Mouse (Mus musculus): Measurements from ENCODE around the gene Lrig2. TPM values are rescaled to one million over a fixed set of nuclear protein-coding genes. Genes with fewer than 3 reads are reported as not detected.

Gene Lrig2
- polyA plus RNA-seq, 1 experiment from 2014 or later, result 6.4 TPM

- Histone ChIP-seq H3K4me1 (replicated peaks; ENCODE audit: control insufficient read depth, insufficient read depth, low read length) (no peaks in the 10 kb centered on the region), H3K4me3 (ENCODE audit: low read depth, low read length) (no peak overlapping the region), H3K27ac (ENCODE audit: low read depth, low read length) (no peak overlapping the region), H3K9ac (ENCODE audit: low read depth, low read length) (no peak overlapping the region), H3K4me2 (replicated peaks; ENCODE audit: low read depth) (no peak overlapping the region), H3K9me3 (ENCODE audit: control insufficient read depth) (no peaks in the 10 kb centered on the region), H3K36me3 (ENCODE audit: control insufficient read depth, insufficient read depth) (peaks cover 44% of the 10 kb centered on the region), H3K27me3 (replicated peaks; ENCODE audit: control insufficient read depth, insufficient read depth, low read length) (no peaks in the 10 kb centered on the region)
- TF ChIP-seq CTCF (IDR thresholded peaks at IDR 0.05; ENCODE audit: low read depth), result no peak
- 82% methylated on average over 10 of the region's 10 CpGs for WGBS
- ATAC-seq, result no peak
Measured at GRCm38 (mm10) chr3:104455506-104456275, 56.0 kb downstream of the Lrig2 start.

GRCm38 (mm10) chr3:104447240-104447639 lies 64.5 kb downstream of the Lrig2 start:
- no peak for TF ChIP-seq CTCF (IDR thresholded peaks at IDR 0.05; ENCODE audit: low read depth)
- 78% methylated on average over 2 of the region's 2 CpGs for WGBS
- Histone ChIP-seq H3K4me2 (replicated peaks; ENCODE audit: low read depth) (no peak overlapping the region), H3K27me3 (replicated peaks; ENCODE audit: control insufficient read depth, insufficient read depth, low read length) (no peaks in the 10 kb centered on the region), H3K36me3 (ENCODE audit: control insufficient read depth, insufficient read depth) (no peaks in the 10 kb centered on the region), H3K9ac (ENCODE audit: low read depth, low read length) (no peak overlapping the region), H3K4me3 (ENCODE audit: low read depth, low read length) (no peak overlapping the region), H3K4me1 (replicated peaks; ENCODE audit: control insufficient read depth, insufficient read depth, low read length) (no peaks in the 10 kb centered on the region), H3K9me3 (ENCODE audit: control insufficient read depth) (no peaks in the 10 kb centered on the region), H3K27ac (ENCODE audit: low read depth, low read length) (no peak overlapping the region)
- ATAC-seq, result no peak

GRCm38 (mm10) chr3:104446689-104447088 lies 65.0 kb downstream of the Lrig2 start:
- no peak overlapping the region for H3K4me3 ChIP-seq (ENCODE audit: low read depth, low read length)
- no peak overlapping the region for H3K9ac ChIP-seq (ENCODE audit: low read depth, low read length)
- TF ChIP-seq CTCF (IDR thresholded peaks at IDR 0.05; ENCODE audit: low read depth), result no peak
- H3K27ac ChIP-seq (ENCODE audit: low read depth, low read length), result no peak overlapping the region
- ATAC-seq, result no peak
- H3K36me3 ChIP-seq (ENCODE audit: control insufficient read depth, insufficient read depth), result no peaks in the 10 kb centered on the region
- no peaks in the 10 kb centered on the region for H3K9me3 ChIP-seq (ENCODE audit: control insufficient read depth)
- H3K4me1 ChIP-seq (replicated peaks; ENCODE audit: control insufficient read depth, insufficient read depth, low read length), result peaks cover 2% of the 10 kb centered on the region; the same call in 1 of the 2 replicates
- 85% methylated on average over 6 of the region's 6 CpGs for WGBS
- H3K27me3 ChIP-seq (replicated peaks; ENCODE audit: control insufficient read depth, insufficient read depth, low read length), result no peaks in the 10 kb centered on the region
- no peak overlapping the region for H3K4me2 ChIP-seq (replicated peaks; ENCODE audit: low read depth)

- peak; percentile 26 for TF ChIP-seq CTCF (IDR thresholded peaks at IDR 0.05; ENCODE audit: low read depth)
- no peaks in the 10 kb centered on the region for H3K27me3 ChIP-seq (replicated peaks; ENCODE audit: control insufficient read depth, insufficient read depth, low read length)
- peaks cover 4% of the 10 kb centered on the region; the same call in 1 of the 2 replicates for H3K4me1 ChIP-seq (replicated peaks; ENCODE audit: control insufficient read depth, insufficient read depth, low read length)
- no peak overlapping the region for H3K9ac ChIP-seq (ENCODE audit: low read depth, low read length)
- H3K4me3 ChIP-seq (ENCODE audit: low read depth, low read length), result no peak overlapping the region
- H3K4me2 ChIP-seq (replicated peaks; ENCODE audit: low read depth), result no peak overlapping the region
- no peaks in the 10 kb centered on the region for H3K9me3 ChIP-seq (ENCODE audit: control insufficient read depth)
- 48% methylated on average over 6 of the region's 6 CpGs for WGBS
- H3K36me3 ChIP-seq (ENCODE audit: control insufficient read depth, insufficient read depth), result no peaks in the 10 kb centered on the region
- no peak for ATAC-seq
- H3K27ac ChIP-seq (ENCODE audit: low read depth, low read length), result no peak overlapping the region
Measured at GRCm38 (mm10) chr3:104445576-104445975, 66.1 kb downstream of the Lrig2 start.

- Histone ChIP-seq H3K27ac (ENCODE audit: low read depth, low read length) (no peak overlapping the region), H3K9me3 (ENCODE audit: control insufficient read depth) (no peaks in the 10 kb centered on the region), H3K27me3 (replicated peaks; ENCODE audit: control insufficient read depth, insufficient read depth, low read length) (no peaks in the 10 kb centered on the region), H3K36me3 (ENCODE audit: control insufficient read depth, insufficient read depth) (no peaks in the 10 kb centered on the region), H3K4me1 (replicated peaks; ENCODE audit: control insufficient read depth, insufficient read depth, low read length) (peaks cover 4% of the 10 kb centered on the region; the same call in 1 of the 2 replicates), H3K4me2 (replicated peaks; ENCODE audit: low read depth) (no peak overlapping the region), H3K9ac (ENCODE audit: low read depth, low read length) (no peak overlapping the region), H3K4me3 (ENCODE audit: low read depth, low read length) (no peak overlapping the region)
- no peak for ATAC-seq
- 67% methylated on average over 3 of the region's 3 CpGs for WGBS
- no peak for TF ChIP-seq CTCF (IDR thresholded peaks at IDR 0.05; ENCODE audit: low read depth)
Measured at GRCm38 (mm10) chr3:104444946-104445460, 66.7 kb downstream of the Lrig2 start.

GRCm38 (mm10) chr3:104444082-104444481 lies 67.6 kb downstream of the Lrig2 start:
- ATAC-seq, result no peak
- no peak overlapping the region for H3K4me3 ChIP-seq (ENCODE audit: low read depth, low read length)
- H3K27ac ChIP-seq (ENCODE audit: low read depth, low read length), result no peak overlapping the region
- H3K9me3 ChIP-seq (ENCODE audit: control insufficient read depth), result no peaks in the 10 kb centered on the region
- 90% methylated on average over 3 of the region's 3 CpGs for WGBS
- no peak overlapping the region for H3K9ac ChIP-seq (ENCODE audit: low read depth, low read length)
- peaks cover 4% of the 10 kb centered on the region; the same call in 1 of the 2 replicates for H3K4me1 ChIP-seq (replicated peaks; ENCODE audit: control insufficient read depth, insufficient read depth, low read length)
- no peak for TF ChIP-seq CTCF (IDR thresholded peaks at IDR 0.05; ENCODE audit: low read depth)
- no peak overlapping the region for H3K4me2 ChIP-seq (replicated peaks; ENCODE audit: low read depth)
- H3K27me3 ChIP-seq (replicated peaks; ENCODE audit: control insufficient read depth, insufficient read depth, low read length), result no peaks in the 10 kb centered on the region
- no peaks in the 10 kb centered on the region for H3K36me3 ChIP-seq (ENCODE audit: control insufficient read depth, insufficient read depth)
